Mouse (Mus musculus) stomach, postnatal 0 days (tissue): ENCODE data around the gene Tnfsf13. TPM values are rescaled to one million over a fixed set of nuclear protein-coding genes. Genes with fewer than 3 reads are reported as not detected.

Source experiments
- ATAC-seq: fragments of 200-750 bp; cut with Nextera tagmentation; 2 replicates; pipeline ENCODE4 v1.8.0; 2017; ENCODE audit not compliant: low FRiP score, low TSS enrichment
- DNase-seq: peaks from one replicate; pipeline ENCODE4 v3.0.0-alpha.2; 2016; ENCODE audit warnings: low spot score
- H3K27ac ChIP-seq: fragments of 300-500 bp; sonication (generic); replicated peaks from 2 replicates; pipeline ENCODE4 v1.5.1; 2014; ENCODE audit warnings: mild to moderate bottlenecking, control low read depth
- H3K27me3 ChIP-seq: fragments of 300-500 bp; sonication (generic); 2 replicates; pipeline ENCODE4 v1.6.1; 2014; ENCODE audit warnings: low read length; ENCODE audit not compliant: control insufficient read depth, insufficient read depth
- H3K36me3 ChIP-seq: fragments of 300-500 bp; sonication (generic); 2 replicates; pipeline ENCODE4 v1.6.1; 2014; ENCODE audit warnings: low read length, mixed read lengths; ENCODE audit not compliant: control insufficient read depth, insufficient read depth
- H3K4me1 ChIP-seq: fragments of 300-500 bp; sonication (generic); replicated peaks from 2 replicates; pipeline ENCODE4 v1.6.1; 2014; ENCODE audit warnings: antibody characterized with exemption; ENCODE audit not compliant: control insufficient read depth, insufficient read depth
- H3K4me2 ChIP-seq: fragments of 300-500 bp; sonication (generic); replicated peaks from 2 replicates; pipeline ENCODE4 v1.6.1; 2014; ENCODE audit warnings: low read depth, mild to moderate bottlenecking, control low read depth, moderate library complexity
- H3K4me3 ChIP-seq: fragments of 300-500 bp; sonication (generic); 2 replicates; pipeline ENCODE4 v1.5.1; 2014; ENCODE audit warnings: low read depth, low read length, control low read depth
- H3K9ac ChIP-seq: fragments of 300-500 bp; sonication (generic); 2 replicates; pipeline ENCODE4 v1.6.1; 2014; ENCODE audit warnings: mild to moderate bottlenecking, low read length, control low read depth, mixed read lengths
- H3K9me3 ChIP-seq: fragments of 300-500 bp; sonication (generic); 2 replicates; pipeline ENCODE4 v1.6.1; 2016; ENCODE audit warnings: low read length; ENCODE audit not compliant: control insufficient read depth
- CTCF ChIP-seq: IDR thresholded peaks from 2 replicates; pipeline ENCODE4 v1.5.1; 2016; ENCODE audit warnings: antibody characterized with exemption, low read depth, mild to moderate bottlenecking, moderate library complexity
- EP300 ChIP-seq: optimal IDR thresholded peaks from 2 replicates; pipeline ENCODE3; 2016; ENCODE audit warnings: antibody characterized with exemption
- WGBS: fragments of 180-500 bp; shearing (Covaris S2); extraction: QIAGEN DNeasy Blood & Tissue Kit; methylation state at CpG from one replicate; pipeline ENCODE4 v1.1.7; 2014; 5-methylcytosine and 5-hydroxymethylcytosine counted together
- polyA plus RNA-seq: library from polyadenylated mRNA; unstranded; fragments of >200 nt; fragmentation: Nextera tagmentation; extraction: Ambion mirVana; gene quantifications from 2 replicates; pipeline ENCODE4 v1.2.1, GENCODE M21; 2015

Tnfsf13 gene
- polyA plus RNA-seq, 1 experiment from 2014 or later: 0.50 TPM

DNA sequence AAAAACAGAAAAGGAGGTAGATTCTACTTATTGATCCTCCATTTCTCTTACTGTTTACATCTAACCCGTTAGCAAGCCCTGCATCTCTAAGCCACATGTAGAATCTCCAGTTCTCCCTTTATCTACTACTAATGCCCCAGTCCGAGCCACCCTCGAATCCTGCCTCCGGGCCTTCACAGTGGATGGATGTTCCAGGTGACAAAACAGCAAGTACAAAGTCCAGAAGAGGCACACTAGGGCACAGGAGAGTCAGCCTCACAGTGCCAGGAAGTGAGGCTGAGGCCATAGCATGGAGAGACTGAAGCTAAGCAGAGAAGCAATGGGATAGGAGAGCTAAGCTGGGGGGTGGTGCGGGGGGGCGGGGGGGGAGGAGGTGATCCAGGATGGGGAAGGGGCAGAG, 7.3 kb upstream of the Tnfsf13 start:
- no peak for DNase-seq
- Histone ChIP-seq H3K9ac (no peak overlapping the region), H3K27ac (no peak overlapping the region), H3K36me3 (no peaks in the 10 kb centered on the region), H3K4me3 (no peak overlapping the region), H3K4me1 (no peaks in the 10 kb centered on the region), H3K4me2 (no peak overlapping the region), H3K9me3 (no peaks in the 10 kb centered on the region), H3K27me3 (no peaks in the 10 kb centered on the region)
- TF ChIP-seq EP300 (no peak), CTCF (no peak)
- peak; percentile 47 for ATAC-seq
- 74% methylated on average over 6 of the region's 6 CpGs for WGBS

DNA sequence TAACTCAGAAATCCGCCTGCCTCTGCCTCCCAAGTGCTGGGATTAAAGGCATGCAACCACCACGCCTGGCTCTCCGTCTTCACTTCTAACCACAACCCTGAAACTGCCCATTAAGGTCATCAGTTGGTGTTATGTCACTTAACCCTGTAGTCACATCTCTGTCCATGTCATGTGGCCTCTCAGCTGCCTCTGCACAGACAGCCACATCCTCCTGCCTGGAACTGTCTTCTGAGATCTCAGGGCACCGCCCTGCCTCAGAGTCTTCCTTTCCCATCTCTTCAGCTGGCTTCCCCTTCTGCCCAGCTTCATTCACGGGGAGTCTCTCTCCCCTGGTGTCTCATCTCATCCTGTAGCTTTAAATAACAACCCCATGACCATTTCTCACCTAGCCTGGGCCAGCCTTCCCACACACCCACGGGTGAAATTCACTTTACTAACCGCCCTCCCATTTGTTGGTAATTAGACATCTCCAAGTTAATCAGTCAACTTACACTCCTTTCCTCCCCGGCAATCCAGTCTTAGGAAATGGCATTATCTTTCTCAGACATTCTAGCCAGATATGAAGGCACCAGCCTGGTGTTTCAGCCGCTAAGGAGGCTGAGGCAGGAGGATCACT, 6.7 kb upstream of the Tnfsf13 start:
- Histone ChIP-seq H3K4me1 (no peaks in the 10 kb centered on the region), H3K9ac (no peak overlapping the region), H3K36me3 (no peaks in the 10 kb centered on the region), H3K9me3 (no peaks in the 10 kb centered on the region), H3K4me3 (no peak overlapping the region), H3K27me3 (no peaks in the 10 kb centered on the region), H3K4me2 (no peak overlapping the region), H3K27ac (no peak overlapping the region)
- ATAC-seq: no peak
- 73% methylated on average over 9 of the region's 9 CpGs for WGBS
- DNase-seq: no peak
- TF ChIP-seq EP300 (no peak), CTCF (no peak)

DNA sequence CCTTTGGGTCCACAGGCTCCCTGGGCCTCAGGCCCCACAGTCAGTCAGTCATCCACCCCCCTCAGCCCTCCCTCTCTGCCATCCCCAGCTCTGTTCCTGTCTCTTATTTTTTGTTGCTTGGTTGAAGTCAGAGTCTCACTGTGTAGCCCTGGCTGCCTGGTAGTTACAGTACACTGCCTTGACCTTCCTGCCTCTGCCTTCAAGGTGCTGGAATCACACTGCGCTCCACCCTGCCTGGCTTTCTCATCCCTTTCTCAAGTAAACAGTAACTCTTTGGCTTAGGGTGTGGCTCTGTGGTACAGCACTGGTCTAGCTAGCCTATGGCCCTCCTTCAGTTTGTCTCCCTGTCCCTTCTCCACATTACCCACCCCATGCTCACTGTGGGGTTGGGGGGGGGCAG, 4.3 kb upstream of the Tnfsf13 start:
- WGBS: 91% methylated on average over 1 of the region's 1 CpGs
- Histone ChIP-seq H3K27me3 (no peaks in the 10 kb centered on the region), H3K9ac (no peak overlapping the region), H3K4me3 (no peak overlapping the region), H3K4me1 (peaks cover 9% of the 10 kb centered on the region), H3K4me2 (no peak overlapping the region), H3K27ac (no peak overlapping the region), H3K36me3 (no peaks in the 10 kb centered on the region), H3K9me3 (no peaks in the 10 kb centered on the region)
- DNase-seq (no peak), ATAC-seq (no peak)
- TF ChIP-seq EP300 (no peak), CTCF (no peak)

DNA sequence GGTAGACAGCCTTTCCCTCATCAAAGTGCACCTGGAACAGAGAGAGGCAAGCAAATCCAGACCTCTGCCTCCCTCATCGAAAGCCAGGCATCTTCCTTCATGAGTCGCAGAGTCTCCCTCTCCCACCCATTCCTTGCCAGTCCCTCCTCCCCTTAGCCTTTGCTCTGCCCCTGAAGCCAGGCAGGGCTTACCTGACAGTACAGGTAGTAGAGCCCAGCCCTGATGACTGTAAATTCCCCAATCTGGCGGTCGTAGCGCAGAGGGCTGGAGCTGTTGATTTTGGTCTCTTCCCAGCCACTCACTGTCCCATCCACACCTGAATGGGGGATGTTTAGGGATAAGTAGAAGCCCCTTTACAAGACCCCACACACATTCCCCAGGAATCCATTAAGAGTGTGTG, 1.5 kb upstream of the Tnfsf13 start:
- no peak for ATAC-seq
- H3K9me3 ChIP-seq: no peaks in the 10 kb centered on the region
- H3K4me1 ChIP-seq: peaks cover 9% of the 10 kb centered on the region
- whole genome bisulfite sequencing: 43% methylated on average over 5 of the region's 5 CpGs
- H3K9ac ChIP-seq: no peak overlapping the region
- 0 out of 2 replicates have a peak overlapping the region, but pooled peaks have one; percentile 17 for H3K4me2 ChIP-seq
- no peak for DNase-seq
- no peak overlapping the region for H3K4me3 ChIP-seq
- no peaks in the 10 kb centered on the region for H3K27me3 ChIP-seq
- H3K27ac ChIP-seq: peak overlapping the region; percentile 74
- no peaks in the 10 kb centered on the region for H3K36me3 ChIP-seq
- TF ChIP-seq EP300 (no peak), CTCF (no peak)

DNA sequence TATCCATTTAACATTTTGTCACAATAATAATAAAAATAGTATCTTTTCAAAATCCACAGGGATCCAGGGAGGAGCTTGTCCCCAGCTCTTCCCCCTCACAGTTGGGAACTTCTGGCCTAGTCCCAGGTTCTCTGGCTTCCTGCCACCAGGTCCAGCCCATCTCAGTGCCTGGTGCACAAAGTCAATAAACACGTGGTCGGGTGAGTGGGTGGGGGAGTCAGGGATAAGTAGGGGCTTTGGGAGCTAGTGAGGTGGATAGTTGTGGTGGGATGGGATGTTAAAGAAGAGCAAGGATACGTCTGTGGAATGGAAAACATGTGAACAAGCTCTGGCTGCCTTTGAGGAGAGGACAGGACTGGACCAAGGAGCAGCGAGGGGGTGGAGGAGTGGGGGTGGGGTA, 793 bp upstream of the Tnfsf13 start:
- no peak for TF ChIP-seq EP300
- TF ChIP-seq CTCF: no peak
- H3K36me3 ChIP-seq: no peaks in the 10 kb centered on the region
- ATAC-seq: no peak
- WGBS: 11% methylated on average over 4 of the region's 4 CpGs
- H3K4me1 ChIP-seq: peaks cover 9% of the 10 kb centered on the region
- no peaks in the 10 kb centered on the region for H3K27me3 ChIP-seq
- peak overlapping the region; percentile 74 for H3K27ac ChIP-seq
- DNase-seq: peak; percentile 84
- no peak overlapping the region for H3K4me3 ChIP-seq
- no peak overlapping the region for H3K4me2 ChIP-seq
- H3K9me3 ChIP-seq: no peaks in the 10 kb centered on the region
- H3K9ac ChIP-seq: no peak overlapping the region

DNA sequence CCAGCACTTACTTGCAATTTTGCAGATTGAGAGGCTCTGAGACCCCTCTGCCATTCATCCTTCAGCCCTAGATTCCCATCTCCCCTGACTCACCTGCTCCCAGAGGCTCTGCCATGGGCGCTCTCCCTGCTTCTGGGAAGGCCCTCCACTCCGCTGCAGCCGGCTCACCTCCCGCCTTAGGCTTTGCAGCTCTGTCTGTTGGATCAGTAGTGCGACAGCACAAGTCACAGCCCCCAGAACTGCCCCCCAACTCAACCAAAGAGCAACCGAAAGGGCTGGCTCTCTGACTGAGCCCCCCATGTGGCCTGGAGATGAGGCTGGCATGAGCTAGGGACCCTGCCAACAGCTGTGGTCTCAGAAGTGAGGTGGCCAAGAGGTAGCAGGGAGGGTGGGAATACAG, 648 bp downstream of the Tnfsf13 start:
- no peaks in the 10 kb centered on the region for H3K9me3 ChIP-seq
- TF ChIP-seq EP300 (no peak), CTCF (no peak)
- DNase-seq (no peak), ATAC-seq (no peak)
- H3K9ac ChIP-seq: peak overlapping the region; percentile 8; the same call in 1 of the 2 replicates
- H3K27me3 ChIP-seq: no peaks in the 10 kb centered on the region
- H3K4me3 ChIP-seq: no peak overlapping the region
- H3K4me2 ChIP-seq: no peak overlapping the region
- no peaks in the 10 kb centered on the region for H3K36me3 ChIP-seq
- peak overlapping the region; percentile 92 for H3K27ac ChIP-seq
- H3K4me1 ChIP-seq: peaks cover 12% of the 10 kb centered on the region
- WGBS: 88% methylated on average over 6 of the region's 6 CpGs
